Mouse (Mus musculus) granulocyte monocyte progenitor cell, adult 5-6 weeks (primary cell): ENCODE results near the gene Arhgap22. TPM values are rescaled to one million over a fixed set of nuclear protein-coding genes. Genes with fewer than 3 reads are reported as not detected.

Source experiments
- ATAC-seq: replicated peaks from 2 replicates; pipeline ENCODE4 v1.8.0; 2016; ENCODE audit warnings: mild to moderate bottlenecking, moderate TSS enrichment, inconsistent platforms; ENCODE audit not compliant: poor library complexity, severe bottlenecking
- total RNA-seq, 2 experiments: library from RNA; stranded (forward) in 1 of 2; stranded (reverse) in 1 of 2; fragments of 200-712, 200-1000 nt in 1 of 2; fragments of >200 nt in 1 of 2; fragmentation: Nextera tagmentation in 1 of 2; gene quantifications; 2 replicates each; pipeline ENCODE4 v1.2.3; 2014 to 2017

Arhgap22 gene
- total RNA-seq, 2 experiments from 2014 or later: not detected

DNA sequence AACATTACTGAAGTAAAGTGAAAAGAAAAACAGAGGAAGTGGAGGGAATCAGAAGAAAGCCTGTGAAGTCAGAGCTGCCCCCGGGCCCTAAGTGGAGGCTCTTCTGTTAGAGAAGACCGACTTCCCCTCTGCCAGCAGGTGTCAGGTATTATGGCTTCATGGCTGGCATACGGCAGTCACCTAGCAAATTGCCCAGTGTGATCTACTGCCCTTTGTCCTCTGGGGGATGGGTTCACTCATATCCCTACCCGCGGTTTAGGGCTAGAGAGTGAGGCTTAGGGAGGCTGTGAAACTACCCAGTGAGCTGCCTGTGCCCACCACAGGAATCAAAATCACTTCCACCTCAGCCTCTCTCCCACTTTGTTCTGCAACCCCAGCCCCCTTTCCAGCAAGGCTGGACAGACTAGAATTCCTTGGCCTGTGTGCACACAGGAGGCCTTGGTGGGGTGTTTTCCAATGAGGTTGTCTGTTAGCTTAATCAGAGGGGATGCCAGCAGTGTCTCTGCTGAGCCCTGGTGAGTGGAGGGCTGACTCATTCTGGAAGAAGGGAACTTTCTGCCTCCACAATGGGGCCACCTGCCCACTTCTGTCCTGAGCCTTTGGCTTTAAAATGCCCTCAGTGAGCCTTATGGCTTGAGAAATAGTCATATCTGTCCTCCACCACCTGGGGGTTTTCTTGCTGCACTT is 1.4 kb upstream of the Arhgap22 start:
- no peak for ATAC-seq

- no peak for ATAC-seq
These were observed 892 bp upstream of the Arhgap22 start for GRCm38 (mm10) chr14:33212958-33213309.

DNA sequence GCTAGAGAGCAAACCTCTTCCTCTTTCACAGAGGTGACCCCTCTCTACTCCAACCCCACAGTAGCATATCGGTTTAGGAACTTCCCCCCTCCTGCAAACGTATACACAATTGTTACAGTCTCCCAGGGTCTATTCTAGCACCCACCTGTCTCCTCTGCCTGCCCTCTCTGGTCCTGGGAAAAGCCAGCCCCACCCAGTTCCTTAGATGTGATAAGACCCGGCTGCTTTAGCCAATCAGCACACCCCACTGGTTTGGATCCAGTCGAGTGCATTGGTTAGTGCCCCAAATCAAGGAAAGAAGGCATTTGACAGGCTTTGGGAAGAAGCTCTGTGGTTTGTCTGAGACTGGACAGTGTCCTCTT is 922 bp downstream of the Arhgap22 start:
- no peak for ATAC-seq

DNA sequence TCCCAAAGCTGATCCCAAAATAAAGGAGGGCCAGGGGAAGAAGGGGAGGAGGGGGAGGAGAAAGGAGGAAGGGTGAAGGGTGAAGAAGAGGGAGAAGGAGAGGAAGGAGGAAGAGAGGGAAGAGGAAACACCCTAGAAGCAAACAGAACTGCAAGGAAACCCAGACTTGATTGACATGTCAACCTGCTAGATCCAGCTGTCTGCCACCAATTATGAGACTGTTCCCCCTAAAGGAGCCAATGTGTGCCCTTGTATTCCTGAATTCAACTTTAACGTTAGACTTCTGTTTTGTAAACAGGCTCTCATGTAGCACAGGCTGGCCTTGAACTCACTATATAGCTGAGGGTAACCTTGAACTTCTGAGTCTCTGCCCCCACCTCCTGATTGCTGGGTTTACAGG is 1.3 kb downstream of the Arhgap22 start:
- ATAC-seq: no peak

DNA sequence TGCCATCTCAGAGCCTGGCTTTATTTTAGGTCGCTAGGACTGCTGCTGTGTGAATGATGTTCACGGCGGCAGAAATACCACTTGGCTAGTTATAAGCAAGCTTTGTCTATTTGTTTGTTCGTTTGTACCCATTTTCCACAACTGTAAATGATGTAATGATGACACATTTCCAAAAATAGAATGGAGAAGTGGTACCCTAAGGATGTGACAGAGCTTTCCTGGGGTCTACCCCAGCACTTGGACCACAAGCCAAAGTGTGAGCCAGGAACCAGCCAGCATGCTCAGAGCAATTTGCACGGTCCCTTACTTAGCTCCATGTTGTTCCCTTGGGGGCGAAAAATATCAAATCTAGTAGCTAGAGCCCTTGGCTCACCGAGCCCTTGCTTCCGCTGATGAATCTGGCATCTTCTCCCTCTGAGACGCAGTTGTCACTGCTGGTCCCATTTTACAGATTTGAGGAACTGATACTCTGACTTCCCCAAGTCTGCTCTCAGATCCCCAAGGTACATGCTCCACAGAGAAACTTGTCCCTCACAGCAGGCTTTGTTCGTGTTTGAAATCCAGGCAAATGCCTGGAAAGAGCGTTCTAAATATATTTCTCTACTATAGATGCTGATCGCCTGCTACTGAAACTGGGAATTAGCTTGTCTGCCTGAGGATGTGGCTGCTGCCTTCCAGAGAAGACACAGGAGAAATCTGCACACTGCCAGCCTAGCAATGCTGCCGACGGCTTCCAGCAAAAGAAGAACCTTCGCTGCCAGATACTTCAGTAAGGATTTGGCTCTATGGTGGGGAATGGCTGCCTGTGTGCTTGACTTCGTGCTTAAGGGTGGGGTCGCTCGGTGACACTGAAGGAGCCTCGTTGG is 2.8 kb downstream of the Arhgap22 start:
- ATAC-seq: peak; percentile 57

GRCm38 (mm10) chr14:33225235-33225634 is 11.4 kb downstream of the Arhgap22 start:
- ATAC-seq: no peak

- ATAC-seq: no peak
These were observed 16.8 kb downstream of the Arhgap22 start for GRCm38 (mm10) chr14:33230672-33231071.

DNA sequence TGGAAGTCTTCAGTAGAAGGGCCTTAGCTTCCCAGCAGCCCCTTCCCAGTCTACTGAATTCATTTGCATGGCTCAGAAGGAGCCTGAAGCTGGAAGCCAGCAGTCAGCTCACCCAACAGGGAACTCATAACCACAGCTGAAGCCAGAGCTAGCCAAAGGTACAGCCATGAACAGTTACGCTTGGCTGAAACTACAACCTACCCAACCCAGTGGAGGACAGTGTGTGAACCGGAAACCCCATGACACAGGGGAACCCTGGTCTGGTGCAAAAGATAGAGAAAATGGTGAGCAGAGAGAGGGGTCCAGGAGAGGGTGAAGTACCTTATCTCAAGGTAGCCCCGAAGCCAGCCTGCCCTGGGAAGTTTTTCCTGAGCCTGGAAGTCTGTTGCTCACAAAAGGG is 17.5 kb downstream of the Arhgap22 start:
- ATAC-seq: peak; percentile 24; the same call in 1 of the 2 replicates

- peak; percentile 84 for ATAC-seq
These were observed 18.2 kb downstream of the Arhgap22 start for GRCm38 (mm10) chr14:33232048-33232447.

- ATAC-seq: no peak
These were observed 21.8 kb downstream of the Arhgap22 start for GRCm38 (mm10) chr14:33235661-33236060.

DNA sequence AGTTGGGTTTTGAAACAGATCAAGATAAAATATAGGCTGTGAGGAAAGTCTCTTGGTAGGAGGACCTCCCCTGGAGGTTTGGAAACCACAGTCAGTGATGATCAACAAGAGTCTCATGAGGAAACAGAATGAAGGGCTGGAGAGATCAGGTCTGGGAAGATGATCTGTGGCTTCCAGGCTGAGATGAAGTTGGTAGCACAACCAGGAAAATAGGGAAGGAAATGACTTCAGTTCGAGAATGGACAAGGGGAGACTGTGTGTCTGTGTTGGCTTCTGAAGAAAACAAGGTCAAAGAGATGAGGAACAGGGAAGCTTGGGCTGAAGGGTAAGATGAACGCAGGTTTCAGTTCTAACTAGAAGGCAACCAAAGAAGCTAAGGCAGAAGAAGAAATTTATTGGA is 26.6 kb downstream of the Arhgap22 start:
- peak; percentile 60 for ATAC-seq

DNA sequence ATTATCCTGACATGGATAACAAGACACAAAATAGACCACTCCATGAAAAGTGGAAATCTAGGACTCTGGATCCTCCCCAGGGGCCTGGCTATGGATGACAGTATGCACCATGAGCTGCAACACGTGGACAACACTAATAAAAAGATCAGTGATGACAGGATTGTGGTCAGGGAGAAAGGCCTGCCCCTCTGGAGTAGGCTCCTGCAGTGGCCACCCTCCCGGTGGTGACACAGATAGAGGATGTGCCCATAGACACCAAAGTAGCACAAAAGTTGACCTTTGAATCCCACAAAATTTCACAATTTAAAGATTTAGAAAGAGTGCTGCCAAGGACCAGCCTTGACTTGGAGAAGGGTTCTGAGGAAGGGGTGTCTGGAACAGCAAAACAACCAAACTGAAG is 29.4 kb downstream of the Arhgap22 start:
- ATAC-seq: peak; percentile 44

DNA sequence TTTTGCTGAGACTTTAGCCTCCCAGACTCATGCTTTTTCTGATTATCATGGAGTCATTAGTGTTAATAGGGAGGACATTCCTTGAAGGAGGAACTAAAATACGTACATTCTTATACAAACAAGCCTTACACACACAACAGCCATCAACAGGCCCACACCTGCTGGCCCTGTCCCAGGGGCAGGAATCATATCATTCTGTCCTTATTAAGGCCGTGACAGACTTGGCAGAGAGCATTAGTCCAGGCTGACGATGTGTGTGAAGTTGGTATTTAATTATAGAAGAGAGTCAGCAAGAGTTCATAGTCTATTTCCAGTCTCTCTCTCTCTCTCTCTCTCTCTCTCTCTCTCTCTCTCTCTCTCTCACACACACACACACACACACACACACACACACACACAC is 30.7 kb downstream of the Arhgap22 start:
- no peak for ATAC-seq

DNA sequence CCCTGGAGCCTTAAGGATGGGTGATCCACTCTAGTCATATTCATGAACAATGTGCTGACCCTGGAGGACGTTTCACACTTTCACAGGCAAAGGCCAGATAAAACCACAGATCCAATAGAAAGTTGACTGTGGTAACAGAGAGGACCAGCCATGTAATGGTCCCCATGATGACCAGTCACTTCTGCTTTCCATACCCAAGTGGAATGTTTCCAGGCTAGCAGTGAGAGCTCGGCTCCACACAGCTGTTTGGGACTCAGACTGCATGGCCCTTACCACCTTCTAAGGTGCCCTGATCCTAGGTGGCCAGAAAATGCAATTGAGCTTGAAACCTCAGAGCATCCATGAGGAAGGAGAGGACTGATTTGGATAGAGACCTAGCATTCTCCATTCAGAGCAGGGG is 31.1 kb downstream of the Arhgap22 start:
- peak; percentile 47 for ATAC-seq

DNA sequence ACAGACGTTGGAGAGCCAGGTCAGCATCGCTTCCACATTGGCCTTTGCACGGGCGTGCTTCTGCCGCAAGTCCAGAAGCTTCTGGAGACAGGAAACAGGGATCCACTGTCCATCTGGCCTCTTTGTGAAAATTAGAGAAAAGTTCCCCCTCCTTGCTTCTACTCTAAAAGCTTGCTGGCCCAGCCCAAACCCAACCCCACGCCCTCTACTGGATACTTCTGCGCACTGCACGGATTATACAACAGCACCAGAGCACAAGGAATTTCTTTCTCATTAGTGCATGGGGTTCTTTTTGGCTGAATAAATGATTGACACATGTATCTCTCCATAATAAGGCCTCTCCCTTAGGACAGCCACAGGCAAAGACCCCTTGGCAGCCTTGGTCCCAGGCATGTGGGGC is 32.6 kb downstream of the Arhgap22 start:
- no peak for ATAC-seq

GRCm38 (mm10) chr14:33247623-33248022 is 33.8 kb downstream of the Arhgap22 start:
- ATAC-seq: peak; percentile 57

- no peak for ATAC-seq
These were observed 34.9 kb downstream of the Arhgap22 start for GRCm38 (mm10) chr14:33248741-33249140.

DNA sequence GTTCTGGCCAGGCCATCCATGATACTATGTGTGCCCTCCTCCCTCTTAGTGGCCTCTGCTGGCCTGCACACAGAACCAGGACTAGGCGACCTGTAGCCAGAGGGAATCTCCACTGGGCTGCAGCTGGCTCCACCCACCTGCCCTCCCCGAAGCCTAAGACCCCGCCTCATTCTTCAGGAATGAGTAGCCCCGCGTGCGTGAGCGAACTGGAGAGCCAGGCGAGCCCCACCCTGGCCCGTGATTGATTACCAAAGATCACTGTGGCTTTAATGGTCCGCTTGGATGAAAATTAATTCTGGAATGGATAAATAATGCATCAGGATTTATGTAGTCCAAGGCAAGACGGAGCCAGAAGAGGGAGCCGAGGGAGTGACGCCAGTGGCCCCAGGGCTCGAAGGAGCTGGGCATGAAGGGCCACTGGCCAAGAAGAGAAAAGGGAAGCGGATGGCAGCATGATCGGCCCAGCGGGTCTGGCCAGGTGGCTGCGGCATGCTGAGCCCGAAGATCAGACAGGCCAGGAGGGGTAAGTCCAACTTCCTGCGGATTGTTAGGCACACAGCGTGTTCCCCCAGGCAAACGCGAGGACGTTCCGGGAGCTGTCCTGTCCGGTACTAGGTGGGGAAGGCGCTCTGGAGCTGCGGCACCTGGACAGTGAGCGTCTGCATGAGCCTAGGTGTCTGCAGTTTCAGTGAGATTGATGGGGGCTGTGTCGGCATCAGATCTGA is 36.6 kb downstream of the Arhgap22 start:
- peak; percentile 49 for ATAC-seq

- no peak for ATAC-seq
These were observed 37.3 kb downstream of the Arhgap22 start for GRCm38 (mm10) chr14:33250956-33251745.

- no peak for ATAC-seq
These were observed 44.4 kb downstream of the Arhgap22 start for GRCm38 (mm10) chr14:33258256-33258655.
